Mouse (Mus musculus) forebrain, embryonic 12.5 days (tissue): ENCODE data around the gene C530008M17Rik. TPM values are rescaled to one million over a fixed set of nuclear protein-coding genes. Genes with fewer than 3 reads are reported as not detected.

Experiments
- ATAC-seq: fragments of 200-750 bp; cut with Nextera tagmentation; 2 replicates; pipeline ENCODE4 v1.8.0; 2017; ENCODE audit warnings: moderate TSS enrichment; ENCODE audit not compliant: low FRiP score
- H3K27ac ChIP-seq: fragments of 300-500 bp; sonication (generic); 2 replicates; pipeline ENCODE4 v1.5.1; 2016; ENCODE audit warnings: mild to moderate bottlenecking
- H3K27me3 ChIP-seq: fragments of 300-500 bp; sonication (generic); 2 replicates; pipeline ENCODE4 v1.6.1; 2016; ENCODE audit warnings: mild to moderate bottlenecking
- H3K36me3 ChIP-seq: fragments of 300-500 bp; sonication (generic); replicated peaks from 2 replicates; pipeline ENCODE4 v1.6.1; 2016; ENCODE audit warnings: mild to moderate bottlenecking
- H3K4me1 ChIP-seq: fragments of 300-500 bp; sonication (generic); 2 replicates; pipeline ENCODE4 v1.6.1; 2016
- H3K4me2 ChIP-seq: fragments of 300-500 bp; sonication (generic); 2 replicates; pipeline ENCODE4 v1.6.1; 2016; ENCODE audit warnings: mild to moderate bottlenecking, moderate library complexity
- H3K4me3 ChIP-seq: fragments of 300-500 bp; sonication (generic); replicated peaks from 2 replicates; pipeline ENCODE4 v1.5.1; 2016; ENCODE audit warnings: mild to moderate bottlenecking
- H3K9ac ChIP-seq: fragments of 300-500 bp; sonication (generic); 2 replicates; pipeline ENCODE4 v1.6.1; 2016; ENCODE audit warnings: mild to moderate bottlenecking
- H3K9me3 ChIP-seq: fragments of 300-500 bp; sonication (generic); 2 replicates; pipeline ENCODE4 v1.6.1; 2016
- WGBS: fragments of 180-500 bp; shearing (Covaris S2); methylation state at CpG from one replicate; pipeline ENCODE4 v1.1.7; 2016; 5-methylcytosine and 5-hydroxymethylcytosine counted together
- polyA plus RNA-seq: library from polyadenylated mRNA; unstranded; fragments of >200 nt; fragmentation: Nextera tagmentation; extraction: Ambion mirVana; gene quantifications from 2 replicates; pipeline ENCODE4 v1.2.1, GENCODE M21; 2016

Gene C530008M17Rik
- polyA plus RNA-seq, 1 experiment from 2014 or later, result 83.5 TPM

GRCm38 (mm10) chr5:76713743-76714142 lies 57.4 kb downstream of the C530008M17Rik start:
- 94% methylated on average over 7 of the region's 7 CpGs for WGBS
- H3K9ac ChIP-seq, result no peak overlapping the region
- ATAC-seq, result no peak

GRCm38 (mm10) chr5:76719954-76720353 lies 63.6 kb downstream of the C530008M17Rik start:
- no peak overlapping the region for H3K27ac ChIP-seq
- no peak overlapping the region for H3K4me2 ChIP-seq
- WGBS, result 87% methylated on average over 3 of the region's 3 CpGs
- H3K4me3 ChIP-seq, result no peak overlapping the region
- peaks cover 12% of the 10 kb centered on the region for H3K4me1 ChIP-seq
- H3K36me3 ChIP-seq, result peaks cover 29% of the 10 kb centered on the region
- 0 out of 2 replicates have a peak, but pooled peaks cover 4% of the 10 kb centered on the region for H3K9me3 ChIP-seq
- H3K9ac ChIP-seq, result no peak overlapping the region
- no peaks in the 10 kb centered on the region for H3K27me3 ChIP-seq
- ATAC-seq, result no peak

More at GRCm38 (mm10) chr5:76713743-76714142, 57.4 kb downstream of the C530008M17Rik start:
- Histone ChIP-seq H3K4me3 (no peak overlapping the region), H3K9me3 (no peaks in the 10 kb centered on the region), H3K27me3 (no peaks in the 10 kb centered on the region), H3K36me3 (no peaks in the 10 kb centered on the region), H3K4me1 (peaks cover 4% of the 10 kb centered on the region; the same call in 1 of the 2 replicates), H3K4me2 (no peak overlapping the region), H3K27ac (no peak overlapping the region)

- H3K27me3 ChIP-seq, result no peaks in the 10 kb centered on the region
- H3K4me1 ChIP-seq, result no peaks in the 10 kb centered on the region
- peaks cover 45% of the 10 kb centered on the region for H3K36me3 ChIP-seq
- ATAC-seq, result no peak
- no peak overlapping the region for H3K4me3 ChIP-seq
- 97% methylated on average over 2 of the region's 2 CpGs for WGBS
- H3K9me3 ChIP-seq, result 0 out of 2 replicates have a peak, but pooled peaks cover 10% of the 10 kb centered on the region
- H3K27ac ChIP-seq, result no peak overlapping the region
- no peak overlapping the region for H3K4me2 ChIP-seq
- H3K9ac ChIP-seq, result no peak overlapping the region
These were observed 68.6 kb downstream of the C530008M17Rik start for GRCm38 (mm10) chr5:76724878-76725277.

- no peak overlapping the region for H3K4me2 ChIP-seq
- no peaks in the 10 kb centered on the region for H3K4me1 ChIP-seq
- 0 out of 2 replicates have a peak, but pooled peaks cover 10% of the 10 kb centered on the region for H3K9me3 ChIP-seq
- H3K4me3 ChIP-seq, result no peak overlapping the region
- H3K27ac ChIP-seq, result no peak overlapping the region
- no peak for ATAC-seq
- H3K36me3 ChIP-seq, result peaks cover 37% of the 10 kb centered on the region
- H3K27me3 ChIP-seq, result no peaks in the 10 kb centered on the region
- WGBS, result 95% methylated on average over 8 of the region's 8 CpGs
- no peak overlapping the region for H3K9ac ChIP-seq
These were observed 70.3 kb downstream of the C530008M17Rik start for GRCm38 (mm10) chr5:76726518-76727103.

- Histone ChIP-seq H3K27me3 (no peaks in the 10 kb centered on the region), H3K9me3 (no peaks in the 10 kb centered on the region), H3K27ac (no peak overlapping the region), H3K4me3 (no peak overlapping the region), H3K9ac (no peak overlapping the region), H3K4me2 (no peak overlapping the region), H3K36me3 (no peaks in the 10 kb centered on the region; the same call in 1 of the 2 replicates), H3K4me1 (no peaks in the 10 kb centered on the region)
- ATAC-seq, result no peak
- 94% methylated on average over 6 of the region's 6 CpGs for WGBS
These were observed 76.8 kb downstream of the C530008M17Rik start for GRCm38 (mm10) chr5:76733055-76733641.

GRCm38 (mm10) chr5:76741463-76741862 lies 85.2 kb downstream of the C530008M17Rik start:
- no peak overlapping the region for H3K27ac ChIP-seq
- no peak overlapping the region for H3K4me2 ChIP-seq
- H3K4me1 ChIP-seq, result peaks cover 6% of the 10 kb centered on the region; the same call in 1 of the 2 replicates
- no peak overlapping the region for H3K4me3 ChIP-seq
- peaks cover 33% of the 10 kb centered on the region for H3K36me3 ChIP-seq
- no peak for ATAC-seq
- WGBS, result 96% methylated on average over 6 of the region's 6 CpGs
- no peak overlapping the region for H3K9ac ChIP-seq
- H3K9me3 ChIP-seq, result no peaks in the 10 kb centered on the region
- no peaks in the 10 kb centered on the region for H3K27me3 ChIP-seq

- Histone ChIP-seq H3K9ac (no peak overlapping the region), H3K4me1 (peaks cover 6% of the 10 kb centered on the region; the same call in 1 of the 2 replicates), H3K36me3 (peaks cover 33% of the 10 kb centered on the region), H3K27me3 (no peaks in the 10 kb centered on the region), H3K27ac (no peak overlapping the region), H3K4me2 (no peak overlapping the region), H3K4me3 (no peak overlapping the region), H3K9me3 (no peaks in the 10 kb centered on the region)
- WGBS, result 97% methylated on average over 6 of the region's 6 CpGs
- no peak for ATAC-seq
These were observed 85.8 kb downstream of the C530008M17Rik start for GRCm38 (mm10) chr5:76742076-76742475.

GRCm38 (mm10) chr5:76744737-76745209 lies 88.5 kb downstream of the C530008M17Rik start:
- Histone ChIP-seq H3K9ac (no peak overlapping the region), H3K36me3 (peaks cover 30% of the 10 kb centered on the region), H3K4me1 (peaks cover 12% of the 10 kb centered on the region), H3K9me3 (no peaks in the 10 kb centered on the region), H3K4me3 (no peak overlapping the region), H3K4me2 (no peak overlapping the region), H3K27ac (peak overlapping the region; percentile 63), H3K27me3 (no peaks in the 10 kb centered on the region)
- WGBS, result 84% methylated on average over 9 of the region's 9 CpGs
- ATAC-seq, result peak; percentile 62

- H3K4me2 ChIP-seq, result no peak overlapping the region
- peak; percentile 53; the same call in 1 of the 2 replicates for ATAC-seq
- 65% methylated on average over 7 of the region's 7 CpGs for WGBS
- no peak overlapping the region for H3K4me3 ChIP-seq
- H3K9me3 ChIP-seq, result no peaks in the 10 kb centered on the region
- H3K36me3 ChIP-seq, result peaks cover 7% of the 10 kb centered on the region
- no peak overlapping the region for H3K9ac ChIP-seq
- H3K27me3 ChIP-seq, result no peaks in the 10 kb centered on the region
- peaks cover 26% of the 10 kb centered on the region for H3K4me1 ChIP-seq
- H3K27ac ChIP-seq, result no peak overlapping the region
These were observed 91.5 kb downstream of the C530008M17Rik start for GRCm38 (mm10) chr5:76747851-76748250.

- H3K27ac ChIP-seq, result no peak overlapping the region
- 59% methylated on average over 5 of the region's 5 CpGs for WGBS
- ATAC-seq, result no peak
These were observed 96.0 kb downstream of the C530008M17Rik start for GRCm38 (mm10) chr5:76752351-76752750.

GRCm38 (mm10) chr5:76760349-76760748 lies 104.0 kb downstream of the C530008M17Rik start:
- Histone ChIP-seq H3K36me3 (peaks cover 24% of the 10 kb centered on the region), H3K27ac (0 out of 2 replicates have a peak overlapping the region, but pooled peaks have one; percentile 6), H3K4me1 (peaks cover 36% of the 10 kb centered on the region), H3K27me3 (no peaks in the 10 kb centered on the region), H3K4me3 (no peak overlapping the region), H3K9ac (no peak overlapping the region), H3K4me2 (no peak overlapping the region), H3K9me3 (no peaks in the 10 kb centered on the region)
- WGBS, result 84% methylated on average over 3 of the region's 3 CpGs
- no peak for ATAC-seq

More at GRCm38 (mm10) chr5:76752351-76752750, 96.0 kb downstream of the C530008M17Rik start:
- H3K9me3 ChIP-seq, result no peaks in the 10 kb centered on the region
- peaks cover 18% of the 10 kb centered on the region; the same call in 1 of the 2 replicates for H3K4me1 ChIP-seq
- H3K9ac ChIP-seq, result no peak overlapping the region
- no peak overlapping the region for H3K4me3 ChIP-seq
- no peak overlapping the region for H3K4me2 ChIP-seq
- H3K27me3 ChIP-seq, result no peaks in the 10 kb centered on the region
- H3K36me3 ChIP-seq, result no peaks in the 10 kb centered on the region

GRCm38 (mm10) chr5:76762030-76762698 lies 105.9 kb downstream of the C530008M17Rik start:
- H3K9ac ChIP-seq, result no peak overlapping the region
- peak overlapping the region; percentile 74 for H3K27ac ChIP-seq
- 63% methylated on average over 14 of the region's 14 CpGs for WGBS
- H3K4me2 ChIP-seq, result no peak overlapping the region
- peaks cover 40% of the 10 kb centered on the region for H3K36me3 ChIP-seq
- ATAC-seq, result no peak; the same call in 1 of the 2 replicates
- peaks cover 4% of the 10 kb centered on the region; the same call in 1 of the 2 replicates for H3K9me3 ChIP-seq
- H3K27me3 ChIP-seq, result no peaks in the 10 kb centered on the region
- peaks cover 36% of the 10 kb centered on the region for H3K4me1 ChIP-seq
- H3K4me3 ChIP-seq, result no peak overlapping the region
